Mouse (Mus musculus) heart, postnatal 0 days (tissue): ENCODE results near the gene Cyp1b1.

Experiments used
- CTCF ChIP-seq: IDR thresholded peaks from 2 replicates; pipeline ENCODE4 v1.5.1; 2016; ENCODE audit warnings: antibody characterized with exemption, control low read depth, low read depth
- EP300 ChIP-seq: IDR thresholded peaks from 2 replicates; pipeline ENCODE4 v1.6.1; 2016; ENCODE audit warnings: antibody characterized with exemption, low read depth

- TF ChIP-seq CTCF (no peak), EP300 (no peak)
Measured at GRCm38 (mm10) chr17:79695106-79695505, 19.8 kb downstream of the Cyp1b1 start.
